Mouse (Mus musculus): ENCODE measurements around the gene Tmem132d. TPM values are rescaled to one million over a fixed set of nuclear protein-coding genes. Genes with fewer than 3 reads are reported as not detected.

The Tmem132d gene
- polyA plus RNA-seq, 1 experiment from 2014 or later, result 4.1 TPM

- Histone ChIP-seq H3K9me3 (ENCODE audit: control insufficient read depth, low read length) (no peaks in the 10 kb centered on the region), H3K4me3 (replicated peaks; ENCODE audit: low read depth, low read length) (no peak overlapping the region), H3K4me2 (ENCODE audit: low read length) (no peak overlapping the region), H3K27me3 (ENCODE audit: control insufficient read depth, insufficient read depth, low read length) (no peaks in the 10 kb centered on the region), H3K9ac (replicated peaks; ENCODE audit: low read length) (no peak overlapping the region), H3K27ac (replicated peaks; ENCODE audit: low read depth, low read length) (no peak overlapping the region), H3K36me3 (ENCODE audit: control insufficient read depth, insufficient read depth, low read length) (no peaks in the 10 kb centered on the region), H3K4me1 (ENCODE audit: control insufficient read depth, insufficient read depth, low read length) (no peaks in the 10 kb centered on the region)
- DNase-seq (no peak), ATAC-seq (ENCODE audit: low FRiP score, low TSS enrichment) (no peak)
- WGBS, result 59% methylated on average over 1 of the region's 1 CpGs
These were observed 197.3 kb downstream of the Tmem132d start for GRCm38 (mm10) chr5:128235611-128236010.

- ATAC-seq (ENCODE audit: low FRiP score, low TSS enrichment) (no peak), DNase-seq (no peak)
- H3K9ac ChIP-seq (replicated peaks; ENCODE audit: low read length), result no peak overlapping the region
- no peaks in the 10 kb centered on the region for H3K4me1 ChIP-seq (ENCODE audit: control insufficient read depth, insufficient read depth, low read length)
- no peak overlapping the region for H3K27ac ChIP-seq (replicated peaks; ENCODE audit: low read depth, low read length)
- no peak overlapping the region for H3K4me3 ChIP-seq (replicated peaks; ENCODE audit: low read depth, low read length)
- no peaks in the 10 kb centered on the region for H3K27me3 ChIP-seq (ENCODE audit: control insufficient read depth, insufficient read depth, low read length)
- H3K4me2 ChIP-seq (ENCODE audit: low read length), result no peak overlapping the region
- H3K9me3 ChIP-seq (ENCODE audit: control insufficient read depth, low read length), result no peaks in the 10 kb centered on the region
- no peaks in the 10 kb centered on the region for H3K36me3 ChIP-seq (ENCODE audit: control insufficient read depth, insufficient read depth, low read length)
These were observed 199.8 kb downstream of the Tmem132d start for GRCm38 (mm10) chr5:128233101-128233500.

GRCm38 (mm10) chr5:128218281-128218680 is 214.6 kb downstream of the Tmem132d start:
- no peaks in the 10 kb centered on the region for H3K9me3 ChIP-seq (ENCODE audit: control insufficient read depth, low read length)
- no peak for ATAC-seq (ENCODE audit: low FRiP score, low TSS enrichment)
- H3K4me1 ChIP-seq (ENCODE audit: control insufficient read depth, insufficient read depth, low read length), result no peaks in the 10 kb centered on the region
- no peak for DNase-seq
- no peaks in the 10 kb centered on the region for H3K36me3 ChIP-seq (ENCODE audit: control insufficient read depth, insufficient read depth, low read length)
- H3K9ac ChIP-seq (replicated peaks; ENCODE audit: low read length), result no peak overlapping the region
- no peak overlapping the region for H3K4me3 ChIP-seq (replicated peaks; ENCODE audit: low read depth, low read length)
- H3K4me2 ChIP-seq (ENCODE audit: low read length), result no peak overlapping the region
- H3K27ac ChIP-seq (replicated peaks; ENCODE audit: low read depth, low read length), result no peak overlapping the region
- H3K27me3 ChIP-seq (ENCODE audit: control insufficient read depth, insufficient read depth, low read length), result no peaks in the 10 kb centered on the region

GRCm38 (mm10) chr5:128211125-128211524 is 221.8 kb downstream of the Tmem132d start:
- no peak overlapping the region for H3K9ac ChIP-seq (replicated peaks; ENCODE audit: low read length)
- no peaks in the 10 kb centered on the region for H3K9me3 ChIP-seq (ENCODE audit: control insufficient read depth, low read length)
- no peaks in the 10 kb centered on the region for H3K4me1 ChIP-seq (ENCODE audit: control insufficient read depth, insufficient read depth, low read length)
- no peak overlapping the region for H3K4me2 ChIP-seq (ENCODE audit: low read length)
- no peak for DNase-seq
- H3K27ac ChIP-seq (replicated peaks; ENCODE audit: low read depth, low read length), result no peak overlapping the region
- no peaks in the 10 kb centered on the region for H3K27me3 ChIP-seq (ENCODE audit: control insufficient read depth, insufficient read depth, low read length)
- H3K4me3 ChIP-seq (replicated peaks; ENCODE audit: low read depth, low read length), result no peak overlapping the region
- no peaks in the 10 kb centered on the region for H3K36me3 ChIP-seq (ENCODE audit: control insufficient read depth, insufficient read depth, low read length)
- 93% methylated on average over 5 of the region's 5 CpGs for WGBS
- no peak for ATAC-seq (ENCODE audit: low FRiP score, low TSS enrichment)

GRCm38 (mm10) chr5:128205716-128206115 is 227.2 kb downstream of the Tmem132d start:
- DNase-seq, result no peak
- Histone ChIP-seq H3K27ac (replicated peaks; ENCODE audit: low read depth, low read length) (no peak overlapping the region), H3K36me3 (ENCODE audit: control insufficient read depth, insufficient read depth, low read length) (no peaks in the 10 kb centered on the region), H3K9ac (replicated peaks; ENCODE audit: low read length) (no peak overlapping the region), H3K27me3 (ENCODE audit: control insufficient read depth, insufficient read depth, low read length) (no peaks in the 10 kb centered on the region), H3K4me1 (ENCODE audit: control insufficient read depth, insufficient read depth, low read length) (peaks cover 7% of the 10 kb centered on the region), H3K9me3 (ENCODE audit: control insufficient read depth, low read length) (no peaks in the 10 kb centered on the region), H3K4me3 (replicated peaks; ENCODE audit: low read depth, low read length) (no peak overlapping the region), H3K4me2 (ENCODE audit: low read length) (no peak overlapping the region)
- no peak for ATAC-seq (ENCODE audit: low FRiP score, low TSS enrichment)
- 14% methylated on average over 2 of the region's 2 CpGs for WGBS

GRCm38 (mm10) chr5:128204685-128205320 is 228.1 kb downstream of the Tmem132d start:
- 70% methylated on average over 17 of the region's 17 CpGs for WGBS
- H3K4me3 ChIP-seq (replicated peaks; ENCODE audit: low read depth, low read length), result no peak overlapping the region
- ATAC-seq (ENCODE audit: low FRiP score, low TSS enrichment) (no peak), DNase-seq (peak; percentile 56)
- no peaks in the 10 kb centered on the region for H3K36me3 ChIP-seq (ENCODE audit: control insufficient read depth, insufficient read depth, low read length)
- H3K9ac ChIP-seq (replicated peaks; ENCODE audit: low read length), result no peak overlapping the region
- H3K4me1 ChIP-seq (ENCODE audit: control insufficient read depth, insufficient read depth, low read length), result peaks cover 7% of the 10 kb centered on the region
- H3K4me2 ChIP-seq (ENCODE audit: low read length), result no peak overlapping the region
- no peaks in the 10 kb centered on the region for H3K9me3 ChIP-seq (ENCODE audit: control insufficient read depth, low read length)
- peak overlapping the region; percentile 43 for H3K27ac ChIP-seq (replicated peaks; ENCODE audit: low read depth, low read length)
- H3K27me3 ChIP-seq (ENCODE audit: control insufficient read depth, insufficient read depth, low read length), result no peaks in the 10 kb centered on the region

- Histone ChIP-seq H3K9me3 (ENCODE audit: control insufficient read depth, low read length) (no peaks in the 10 kb centered on the region), H3K27ac (replicated peaks; ENCODE audit: low read depth, low read length) (peak overlapping the region; percentile 43), H3K27me3 (ENCODE audit: control insufficient read depth, insufficient read depth, low read length) (no peaks in the 10 kb centered on the region), H3K4me3 (replicated peaks; ENCODE audit: low read depth, low read length) (no peak overlapping the region), H3K4me2 (ENCODE audit: low read length) (no peak overlapping the region), H3K4me1 (ENCODE audit: control insufficient read depth, insufficient read depth, low read length) (peaks cover 7% of the 10 kb centered on the region), H3K36me3 (ENCODE audit: control insufficient read depth, insufficient read depth, low read length) (no peaks in the 10 kb centered on the region), H3K9ac (replicated peaks; ENCODE audit: low read length) (no peak overlapping the region)
- ATAC-seq (ENCODE audit: low FRiP score, low TSS enrichment) (no peak), DNase-seq (peak; percentile 59)
- 9% methylated on average over 9 of the region's 9 CpGs for WGBS
These were observed 228.8 kb downstream of the Tmem132d start for GRCm38 (mm10) chr5:128203879-128204581.

GRCm38 (mm10) chr5:128194106-128194505 is 238.8 kb downstream of the Tmem132d start:
- H3K4me1 ChIP-seq (ENCODE audit: control insufficient read depth, insufficient read depth, low read length), result peaks cover 18% of the 10 kb centered on the region; the same call in 1 of the 2 replicates
- H3K27me3 ChIP-seq (ENCODE audit: control insufficient read depth, insufficient read depth, low read length), result no peaks in the 10 kb centered on the region
- 20% methylated on average over 4 of the region's 4 CpGs for WGBS
- no peaks in the 10 kb centered on the region for H3K9me3 ChIP-seq (ENCODE audit: control insufficient read depth, low read length)
- no peak overlapping the region for H3K27ac ChIP-seq (replicated peaks; ENCODE audit: low read depth, low read length)
- DNase-seq, result peak; percentile 73
- H3K4me2 ChIP-seq (ENCODE audit: low read length), result no peak overlapping the region
- no peak overlapping the region for H3K4me3 ChIP-seq (replicated peaks; ENCODE audit: low read depth, low read length)
- H3K9ac ChIP-seq (replicated peaks; ENCODE audit: low read length), result no peak overlapping the region
- no peaks in the 10 kb centered on the region for H3K36me3 ChIP-seq (ENCODE audit: control insufficient read depth, insufficient read depth, low read length)
- ATAC-seq (ENCODE audit: low FRiP score, low TSS enrichment), result no peak

GRCm38 (mm10) chr5:128192485-128193055 is 240.3 kb downstream of the Tmem132d start:
- no peak overlapping the region for H3K4me3 ChIP-seq (replicated peaks; ENCODE audit: low read depth, low read length)
- no peaks in the 10 kb centered on the region for H3K9me3 ChIP-seq (ENCODE audit: control insufficient read depth, low read length)
- H3K9ac ChIP-seq (replicated peaks; ENCODE audit: low read length), result no peak overlapping the region
- WGBS, result 79% methylated on average over 6 of the region's 6 CpGs
- H3K36me3 ChIP-seq (ENCODE audit: control insufficient read depth, insufficient read depth, low read length), result no peaks in the 10 kb centered on the region
- no peak for ATAC-seq (ENCODE audit: low FRiP score, low TSS enrichment)
- peaks cover 18% of the 10 kb centered on the region; the same call in 1 of the 2 replicates for H3K4me1 ChIP-seq (ENCODE audit: control insufficient read depth, insufficient read depth, low read length)
- no peaks in the 10 kb centered on the region for H3K27me3 ChIP-seq (ENCODE audit: control insufficient read depth, insufficient read depth, low read length)
- peak overlapping the region; percentile 45; the same call in 1 of the 2 replicates for H3K27ac ChIP-seq (replicated peaks; ENCODE audit: low read depth, low read length)
- no peak overlapping the region for H3K4me2 ChIP-seq (ENCODE audit: low read length)
- no peak for DNase-seq
